Mouse (Mus musculus) CD4-positive, CD25-positive, alpha-beta regulatory T cell, adult 2 months (primary cell): ENCODE data around the gene Smr3a.

ENCODE experiments used
- DNase-seq: peaks from one replicate; pipeline ENCODE4 v3.0.0-alpha.2; 2012; ENCODE audit warnings: low read depth, low spot score

Smr3a gene

DNA sequence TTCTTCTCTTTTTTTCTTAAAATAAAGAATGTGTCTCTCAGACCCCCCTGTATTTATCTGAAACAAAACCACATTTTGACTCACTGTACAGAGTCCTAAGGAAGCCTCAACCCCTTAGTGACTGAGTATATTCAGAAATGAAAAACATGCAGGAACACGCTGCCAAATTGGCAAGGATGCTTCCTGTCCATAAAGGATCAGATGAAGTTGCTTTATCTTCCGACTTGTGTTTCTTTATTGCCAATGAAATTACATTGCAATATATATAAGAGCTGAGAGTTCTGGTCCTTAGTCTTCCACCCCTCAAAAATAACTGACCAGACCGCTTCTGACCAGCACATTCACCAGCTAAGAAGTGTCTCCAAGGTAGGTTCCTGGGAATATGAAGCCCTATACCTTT is at the start of gene Smr3a:
TSS of gene Smr3a (plus strand) at position 301 of the 400 bp plus-strand sequence.
- no peak for DNase-seq

DNA sequence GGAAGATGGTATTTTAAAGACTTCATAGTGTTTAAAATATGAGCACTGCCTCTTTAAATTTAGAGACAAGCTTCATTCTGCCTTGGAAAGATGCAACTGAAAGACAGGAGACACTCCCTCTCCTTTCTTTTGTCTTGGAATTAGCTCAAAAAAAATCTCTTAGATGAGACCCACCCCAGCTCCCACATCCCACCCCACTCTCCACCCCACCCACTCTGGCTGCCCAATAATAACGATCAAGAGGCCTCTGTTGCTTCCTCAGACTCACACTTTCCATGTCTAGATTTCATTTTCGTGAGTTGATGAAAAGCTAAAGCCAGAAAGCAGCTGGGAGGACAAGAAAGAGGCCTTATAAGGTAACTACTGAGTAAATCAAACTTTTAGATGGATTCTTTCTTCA is 33.1 kb upstream of the Smr3a start, which contains the start of the genes 2310003L06Rik and Gm28434:
TSS of gene 2310003L06Rik (plus strand) at position 259 of the 400 bp plus-strand sequence.
TSS of gene Gm28434 (plus strand) at position 317 of the 400 bp plus-strand sequence.
- DNase-seq, result no peak

DNA sequence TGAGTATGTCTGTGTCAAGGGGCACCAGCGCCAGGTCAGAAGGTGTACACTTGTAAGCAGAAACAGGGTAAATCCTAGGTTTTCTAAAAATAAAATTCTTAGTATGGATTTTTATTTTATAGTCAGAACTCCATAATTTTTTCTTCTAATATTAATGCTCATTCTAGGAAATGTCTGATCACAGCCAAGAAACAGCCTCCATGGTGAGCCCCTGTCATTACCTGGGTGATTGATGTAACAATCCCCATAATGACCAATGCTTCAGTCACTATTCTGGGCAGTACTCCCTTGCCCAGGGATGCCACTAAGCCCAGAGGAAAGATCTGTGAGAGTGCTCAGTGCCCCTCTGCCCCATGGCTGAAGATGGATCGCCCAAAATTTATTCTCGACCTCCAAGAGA is 23.2 kb upstream of the Smr3a start, which contains the start of gene Cabs1:
TSS of gene Cabs1 (plus strand) at position 301 of the 400 bp plus-strand sequence.
- DNase-seq, result no peak

DNA sequence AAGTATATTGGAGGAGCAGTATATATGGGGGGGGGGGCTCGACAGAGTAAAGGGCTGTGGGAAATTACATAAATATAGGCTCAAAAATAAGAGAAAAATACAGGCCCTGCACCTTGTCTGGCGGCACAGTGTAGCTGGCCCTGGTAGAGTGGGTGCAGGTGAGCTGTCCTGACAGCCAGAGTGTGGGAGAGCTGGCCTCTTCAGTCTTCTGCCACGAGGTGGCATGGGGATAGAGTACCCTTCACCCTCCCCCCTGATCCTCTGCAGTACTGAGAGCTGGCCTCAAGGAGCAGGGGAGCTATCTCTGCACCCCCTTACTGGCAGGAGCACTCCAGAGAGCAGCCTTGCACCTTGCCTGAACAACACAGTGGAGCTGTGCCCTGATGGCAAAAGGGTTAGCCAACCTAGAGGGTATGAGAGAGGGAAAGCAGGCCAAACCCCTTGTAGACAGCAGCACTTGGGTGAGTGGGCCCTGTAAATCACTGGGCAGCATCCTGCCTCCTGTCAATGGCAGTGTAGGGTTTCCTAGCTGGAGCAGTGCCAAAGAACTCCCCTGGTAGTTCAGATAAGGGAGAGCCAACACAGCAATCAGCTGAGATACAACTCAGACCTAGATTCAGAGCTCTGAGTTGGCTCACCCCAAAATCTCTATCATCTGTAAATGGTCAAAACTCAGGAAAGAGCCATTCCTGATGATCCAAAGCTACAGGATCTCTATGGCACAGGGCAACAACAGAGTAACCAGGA is 19.7 kb upstream of the Smr3a start:
- DNase-seq, result no peak

DNA sequence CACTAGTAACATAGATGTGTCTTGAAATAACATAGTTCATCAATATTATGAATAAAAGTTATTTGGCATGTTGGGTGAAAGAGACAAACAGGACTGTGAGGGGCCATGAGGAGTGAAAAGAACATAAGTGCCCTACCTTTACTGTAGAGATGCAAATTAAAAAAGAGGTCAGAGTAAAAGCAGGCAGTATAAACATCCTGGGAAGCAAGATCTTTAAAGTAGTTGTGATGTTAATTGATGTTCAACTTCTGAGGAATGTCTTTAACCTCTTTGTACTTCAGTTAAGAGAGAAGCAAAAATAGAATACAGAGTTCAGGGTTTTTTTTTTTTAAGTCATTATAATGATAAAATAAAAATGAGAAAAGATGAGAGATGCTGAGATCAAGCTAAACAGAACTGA is 2.9 kb downstream of the Smr3a start:
- no peak for DNase-seq
